Mouse (Mus musculus) retina, postnatal 7 days (tissue): ENCODE data around the gene Gm5431.

ENCODE experiments used
- DNase-seq: peaks from one replicate; pipeline ENCODE4 v3.0.0-alpha.2; 2012; ENCODE audit warnings: low read depth, low spot score

Gene Gm5431

GRCm38 (mm10) chr11:48838879-48839680 is 62.9 kb downstream of the Gm5431 start:
- no peak for DNase-seq

- DNase-seq = no peak
Measured at GRCm38 (mm10) chr11:48838181-48838797, 63.7 kb downstream of the Gm5431 start.
